Mouse (Mus musculus) CH12F3 (cell line): ENCODE data around the gene Ctsf.
"Not testable (repeated sequence)": the region's sequence is repeated elsewhere in the genome, so short reads cannot be mapped to it uniquely, and the experiment has no call there.

Source experiments
- in situ Hi-C: fragments of 300-500 bp; cut with MboI; formaldehyde crosslinking; loops from 2 replicates; pipeline ENCODE4 v1.14.3; 2020; ENCODE audit warnings: low sequenced_read_pairs

Ctsf gene

GRCm38 (mm10) chr19:4854552-4855469 lies at the start of gene Ctsf:
Gene Ctsf, plus strand, starts transcription at chr19:4855130.
- in situ Hi-C loops: no loop called here

GRCm38 (mm10) chr19:4810309-4810708 lies 44.6 kb upstream of the Ctsf start:
- in situ Hi-C loops: no loop called here

GRCm38 (mm10) chr19:4810746-4811062 lies 44.2 kb upstream of the Ctsf start:
- in situ Hi-C loops: no loop called here

GRCm38 (mm10) chr19:4811063-4811908 lies 43.6 kb upstream of the Ctsf start, which contains the start of the genes Gm21992 and Rbm14:
Gene Gm21992, minus strand, starts transcription at chr19:4811612.
Gene Rbm14, minus strand, starts transcription at chr19:4811634.
- in situ Hi-C loops: no loop called here

- in situ Hi-C loops: no loop called here
Measured at GRCm38 (mm10) chr19:4811909-4812242, 43.1 kb upstream of the Ctsf start.

GRCm38 (mm10) chr19:4812334-4812949 lies 42.5 kb upstream of the Ctsf start:
- in situ Hi-C loops: not testable (repeated sequence)

GRCm38 (mm10) chr19:4813015-4813414 lies 41.9 kb upstream of the Ctsf start:
- in situ Hi-C loops: no loop called here

GRCm38 (mm10) chr19:4817182-4817835 lies 37.6 kb upstream of the Ctsf start:
- in situ Hi-C loops: no loop called here

GRCm38 (mm10) chr19:4820678-4821303 lies 34.1 kb upstream of the Ctsf start:
- in situ Hi-C loops: no loop called here

- in situ Hi-C loops: no loop called here
Measured at GRCm38 (mm10) chr19:4828444-4829114, 26.4 kb upstream of the Ctsf start.

GRCm38 (mm10) chr19:4829156-4829555 lies 25.8 kb upstream of the Ctsf start:
- in situ Hi-C loops: no loop called here

GRCm38 (mm10) chr19:4833977-4834376 lies 21.0 kb upstream of the Ctsf start:
- in situ Hi-C loops: no loop called here

- in situ Hi-C loops: no loop called here
Measured at GRCm38 (mm10) chr19:4836096-4836495, 18.8 kb upstream of the Ctsf start.

- in situ Hi-C loops: no loop called here
Measured at GRCm38 (mm10) chr19:4837049-4837448, 17.9 kb upstream of the Ctsf start.

- in situ Hi-C loops: no loop called here
Measured at GRCm38 (mm10) chr19:4838526-4839140, 16.3 kb upstream of the Ctsf start.

- in situ Hi-C loops: no loop called here
Measured at GRCm38 (mm10) chr19:4839149-4839548, 15.8 kb upstream of the Ctsf start, which contains the start of the genes Ccs and Ccdc87. Gene Ccs, minus strand, starts transcription at chr19:4839332. Gene Ccdc87, plus strand, starts transcription at chr19:4839366.

GRCm38 (mm10) chr19:4840848-4841247 lies 14.1 kb upstream of the Ctsf start:
- in situ Hi-C loops: no loop called here

- in situ Hi-C loops: no loop called here
Measured at GRCm38 (mm10) chr19:4842611-4843010, 12.3 kb upstream of the Ctsf start.

GRCm38 (mm10) chr19:4845846-4846245 lies 9.1 kb upstream of the Ctsf start:
- in situ Hi-C loops: no loop called here
